Mouse (Mus musculus) megakaryocyte-erythroid progenitor cell, adult 5-6 weeks (primary cell): ENCODE measurements at regions not wholly inside any gene's neighbourhood (a gene's known extent, or its start where the extent isn't known, plus 50 kb on each side); places are given as distances from the start of the nearest gene placed in this dataset.

ENCODE experiments used
- ATAC-seq: replicated peaks from 2 replicates; pipeline ENCODE4 v1.8.0; 2016; ENCODE audit warnings: mild to moderate bottlenecking, inconsistent platforms; ENCODE audit not compliant: severe bottlenecking, poor library complexity, low FRiP score, low TSS enrichment

DNA sequence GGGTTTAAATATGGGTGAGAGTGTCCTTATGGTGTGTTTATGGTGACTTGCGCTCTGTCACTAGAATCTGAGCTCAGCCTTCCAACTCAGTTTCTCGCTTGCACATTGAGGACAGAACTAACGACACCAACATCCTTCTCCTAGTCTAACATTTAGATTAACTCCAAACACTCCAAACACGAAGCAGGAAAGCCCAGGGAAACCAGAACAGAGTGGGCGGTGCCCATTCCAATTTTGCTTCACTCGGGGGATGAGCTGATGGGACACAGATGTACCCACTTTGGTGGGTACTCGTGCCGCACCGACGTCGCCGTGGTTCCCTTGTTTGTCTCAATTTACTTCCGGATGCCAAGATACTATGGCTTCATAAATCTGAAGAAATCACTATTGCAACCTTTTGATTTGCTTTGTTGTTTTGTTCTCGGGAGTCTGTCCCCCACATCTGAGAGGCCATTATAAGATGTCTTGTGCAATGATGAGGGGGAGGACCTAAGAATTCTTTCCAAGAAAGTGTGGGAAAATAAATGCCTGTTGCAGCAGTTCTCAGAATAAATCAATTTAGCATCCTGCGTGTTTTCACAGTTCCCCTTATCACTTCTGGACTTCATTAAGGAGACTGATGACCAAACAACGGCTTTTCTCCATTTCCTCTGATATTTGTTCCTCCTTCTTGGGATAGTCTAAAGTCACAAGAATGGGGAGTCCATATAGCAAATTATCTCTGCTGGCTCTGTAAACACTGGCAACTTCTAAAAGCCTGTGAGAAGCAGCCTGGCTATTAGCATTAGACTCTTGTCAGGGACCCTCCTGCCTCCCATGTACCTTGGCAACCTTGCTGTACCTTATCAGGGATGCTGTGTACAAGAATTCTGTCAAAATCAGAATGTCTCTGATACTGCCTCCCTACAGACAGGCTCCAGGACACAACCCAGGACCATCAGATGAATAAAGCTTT lies 96.2 kb upstream of the Klf9 start:
- no peak for ATAC-seq

GRCm38 (mm10) chr19:23051456-23051855 lies 89.6 kb upstream of the Klf9 start:
- ATAC-seq: no peak

GRCm38 (mm10) chr19:23054440-23054839 lies 86.6 kb upstream of the Klf9 start:
- no peak for ATAC-seq

DNA sequence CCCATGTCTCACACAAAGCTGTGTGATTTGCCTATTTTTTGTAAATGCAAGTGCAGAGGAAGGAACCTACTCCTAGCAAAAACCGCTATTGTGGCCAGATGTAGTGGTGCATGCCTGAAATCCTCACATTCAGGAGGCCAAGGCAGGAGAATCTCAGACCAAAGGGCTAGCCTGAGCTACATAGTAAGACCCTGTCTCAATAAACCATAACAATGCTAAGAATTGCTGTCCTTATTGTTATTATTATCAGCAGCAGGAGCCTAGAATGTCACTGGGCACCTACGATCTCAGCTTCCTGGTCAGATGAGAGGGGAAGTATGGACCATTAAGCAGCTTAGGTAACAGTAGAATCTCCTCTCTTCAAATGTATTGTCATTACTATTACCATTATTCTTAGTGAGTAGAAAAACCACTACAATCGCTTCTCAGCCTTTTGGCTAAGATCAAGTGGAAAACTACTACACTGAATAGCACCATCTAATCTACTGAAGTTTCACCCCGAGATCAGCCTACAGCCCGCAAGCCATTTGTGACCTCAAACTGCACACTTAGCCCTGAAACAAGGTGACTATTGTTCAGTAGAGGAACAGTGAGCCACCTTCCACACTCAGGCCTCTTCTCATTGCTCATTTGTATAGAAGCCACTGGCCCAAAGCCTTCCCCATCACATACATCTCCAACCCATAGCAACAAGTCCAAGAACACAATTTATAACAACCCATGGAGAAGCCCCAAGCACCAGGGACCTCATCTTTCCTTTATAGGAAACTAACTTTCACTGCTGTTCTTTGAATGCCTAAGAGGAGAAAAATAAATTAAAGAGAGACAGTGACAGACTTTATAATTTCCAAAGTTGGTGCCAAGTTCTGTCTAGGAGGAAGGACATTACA lies 84.9 kb upstream of the Klf9 start:
- no peak for ATAC-seq

DNA sequence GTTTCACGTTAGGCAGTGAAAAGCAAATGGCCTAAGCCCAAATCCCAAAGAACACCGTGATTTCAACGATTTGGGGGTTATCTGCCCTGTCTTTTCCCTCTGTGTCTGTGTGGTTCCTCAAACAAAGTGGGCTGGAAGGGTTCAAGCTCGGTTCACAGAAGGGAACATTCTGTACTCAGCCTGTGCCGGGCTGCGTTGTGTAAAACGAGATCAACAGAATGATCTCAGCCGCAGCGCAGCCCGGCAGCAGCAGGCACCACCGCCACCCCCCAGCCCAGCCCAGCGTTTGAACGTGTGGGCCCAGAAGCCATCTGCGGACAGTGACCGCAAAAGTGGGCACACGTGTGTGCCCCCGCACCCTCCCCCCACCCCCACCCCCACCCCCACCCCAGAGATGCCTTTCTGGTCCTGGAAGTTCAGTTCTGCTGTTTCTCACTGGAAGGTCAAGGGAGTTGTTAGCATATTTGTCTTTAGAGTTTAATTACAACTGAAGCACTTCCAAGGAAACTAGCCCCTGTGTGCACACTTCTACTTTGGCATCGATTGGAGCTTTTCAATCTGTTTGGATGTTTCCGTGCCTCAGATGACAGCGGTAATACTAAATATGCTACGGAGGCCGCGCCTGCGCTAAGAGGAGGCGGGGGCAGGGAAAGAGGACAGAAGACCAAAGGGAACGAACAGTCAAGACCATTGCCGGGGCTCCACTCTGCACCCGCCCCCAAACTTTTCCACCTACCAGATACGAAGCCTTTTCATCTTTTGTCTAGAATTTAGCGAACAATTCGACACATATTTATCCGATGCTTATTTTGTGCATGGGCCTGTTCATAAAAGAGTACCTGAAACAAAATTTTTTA lies 83.9 kb upstream of the Klf9 start:
- ATAC-seq: 0 out of 2 replicates have a peak, but pooled peaks have one; percentile 14

GRCm38 (mm10) chr19:23057739-23058501 lies 83.1 kb upstream of the Klf9 start:
- ATAC-seq: no peak

DNA sequence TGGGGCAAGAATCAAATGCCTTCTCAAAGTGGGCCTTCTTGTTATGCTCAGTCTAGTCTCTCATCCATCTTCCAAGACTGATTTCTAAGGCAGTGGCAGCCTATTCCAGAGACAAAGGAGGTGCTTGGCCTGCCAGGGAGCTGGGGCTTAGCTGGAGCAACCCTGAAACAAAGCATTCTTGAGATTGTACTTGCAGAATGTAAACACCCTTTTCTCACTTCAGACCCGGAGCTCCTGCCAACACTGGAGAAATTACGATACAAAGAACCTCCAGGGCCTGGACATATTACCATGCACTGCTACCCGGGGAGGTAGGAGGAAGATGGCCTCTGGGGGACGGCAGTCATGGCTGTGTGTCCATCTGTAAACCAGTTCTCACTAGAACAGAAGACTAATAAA lies 82.5 kb upstream of the Klf9 start:
- no peak for ATAC-seq

GRCm38 (mm10) chr19:23061081-23061640 lies 79.9 kb upstream of the Klf9 start:
- ATAC-seq: no peak

DNA sequence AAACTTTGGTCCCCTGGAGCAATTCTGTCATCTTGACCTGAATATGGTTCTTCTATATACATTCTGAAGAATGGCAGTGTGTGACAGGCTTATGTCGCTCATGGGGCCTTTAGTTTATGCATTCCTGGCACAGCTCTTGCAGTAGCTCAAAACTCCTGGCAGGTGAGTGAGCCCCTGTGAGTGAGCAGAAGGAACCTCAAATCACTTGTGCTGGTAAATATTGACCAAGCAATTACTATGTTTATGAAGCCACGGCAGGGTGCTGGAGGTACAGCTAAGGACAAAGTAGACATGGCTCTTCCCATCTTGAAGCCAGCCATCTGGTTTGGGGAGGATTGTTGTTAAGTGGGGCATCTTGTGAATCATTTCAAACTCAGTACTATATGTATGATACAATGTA lies 79.1 kb upstream of the Klf9 start:
- ATAC-seq: no peak

GRCm38 (mm10) chr19:23062851-23063250 lies 78.2 kb upstream of the Klf9 start:
- no peak for ATAC-seq

- no peak for ATAC-seq
Observed at GRCm38 (mm10) chr19:23065548-23065947, 75.5 kb upstream of the Klf9 start.

- no peak for ATAC-seq
Observed at GRCm38 (mm10) chr19:23066726-23067125, 74.3 kb upstream of the Klf9 start.

GRCm38 (mm10) chr19:23068600-23068999 lies 72.4 kb upstream of the Klf9 start:
- no peak for ATAC-seq

DNA sequence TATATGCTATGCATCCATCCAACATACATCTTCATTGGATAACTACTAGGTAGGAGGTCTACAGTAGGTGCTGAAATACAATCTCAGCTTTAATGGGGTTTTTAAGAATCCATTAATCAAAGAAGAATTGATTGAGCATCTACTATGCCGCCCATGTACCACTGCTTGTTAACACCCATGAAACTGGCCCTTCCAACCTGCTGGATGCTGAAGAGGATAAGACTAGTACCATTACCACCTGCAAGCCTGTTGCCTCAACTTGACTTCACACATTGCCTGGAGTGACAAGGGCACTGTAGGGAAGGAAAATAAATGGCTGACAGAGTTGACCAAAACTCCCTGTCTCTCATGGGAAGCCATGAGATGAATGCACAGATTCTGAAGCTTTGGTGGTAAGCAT lies 71.4 kb upstream of the Klf9 start:
- no peak for ATAC-seq

DNA sequence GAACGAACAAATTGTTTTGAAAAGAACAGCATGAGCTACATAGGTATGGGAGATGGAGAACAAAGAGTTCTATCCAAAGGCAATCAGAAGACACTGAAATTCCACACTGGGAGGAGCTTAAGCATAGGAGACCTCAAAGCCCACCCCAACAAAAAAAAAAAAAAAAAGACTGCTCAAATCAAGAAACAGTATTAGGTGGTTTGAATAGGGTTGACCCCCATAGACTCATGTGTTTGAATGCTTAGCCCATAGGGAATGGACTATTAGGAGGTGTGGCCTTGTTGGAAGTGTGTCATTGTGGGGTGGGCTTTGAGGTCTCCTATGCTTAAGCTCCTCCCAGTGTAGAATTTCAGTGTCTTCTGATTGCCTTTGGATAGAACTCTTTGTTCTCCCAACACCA lies 70.0 kb upstream of the Klf9 start:
- ATAC-seq: no peak

DNA sequence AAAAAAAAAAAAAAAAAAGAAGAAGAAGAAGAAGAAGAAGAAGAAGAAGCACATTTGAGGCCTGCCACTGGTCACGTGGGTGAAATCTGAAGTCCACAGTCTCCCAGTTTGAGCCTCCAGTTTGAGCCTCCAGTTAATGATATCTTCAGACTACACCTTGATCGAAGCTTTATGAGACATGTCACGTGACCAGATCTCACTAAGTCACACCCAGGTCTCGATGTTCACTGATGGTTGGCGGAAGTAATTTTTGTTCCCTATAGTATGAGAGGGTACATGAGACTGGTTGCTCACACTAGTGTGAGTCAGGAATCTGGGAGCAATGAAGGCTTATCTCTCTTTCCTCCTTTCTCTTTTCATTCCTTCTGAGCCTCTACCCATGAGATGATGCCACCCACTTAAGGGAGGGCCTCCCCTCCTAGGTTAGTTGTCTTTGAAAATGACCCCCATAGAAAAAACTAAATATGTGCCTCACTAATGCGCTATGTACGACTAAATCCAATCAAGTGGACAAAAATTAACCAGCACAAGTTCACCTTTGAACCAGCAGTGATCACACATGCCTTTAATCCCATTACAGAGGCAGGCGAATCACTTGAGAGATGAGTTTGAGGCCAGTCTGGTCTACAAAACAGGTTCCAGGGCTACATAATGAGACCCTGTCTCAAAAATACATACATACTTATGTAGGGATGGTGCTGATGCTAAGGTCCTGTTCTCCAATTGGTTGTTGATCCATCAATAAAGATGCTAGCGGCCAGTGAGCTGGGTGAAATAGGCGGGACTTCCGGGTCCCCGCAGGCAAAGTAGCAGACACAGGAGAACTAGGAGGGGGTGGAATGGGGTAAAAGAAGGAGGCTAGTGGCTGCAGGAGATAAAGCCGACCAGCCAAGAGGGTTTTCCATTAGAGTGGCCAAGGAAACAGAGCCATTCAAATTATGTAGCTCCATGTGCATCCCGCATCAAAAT lies 66.1 kb upstream of the Klf9 start:
- no peak for ATAC-seq

DNA sequence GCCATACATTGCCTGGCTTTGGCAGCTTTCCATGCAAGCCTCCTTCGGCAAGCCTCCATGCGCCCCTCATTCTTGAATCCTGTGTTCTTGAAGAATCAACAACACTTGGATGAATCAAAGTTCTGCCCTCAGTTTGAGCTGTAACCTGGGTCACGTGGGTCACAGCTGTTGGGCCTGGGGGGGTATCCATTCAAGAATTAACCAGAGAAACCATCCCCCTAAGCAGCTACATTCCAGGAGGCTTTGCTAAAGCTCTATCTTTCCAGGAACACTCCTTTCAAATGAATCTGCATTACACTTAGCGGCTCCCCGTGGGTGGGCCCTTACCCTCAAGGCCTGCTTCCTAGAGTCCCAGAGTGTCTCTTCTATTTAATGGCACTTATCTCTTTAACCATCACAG lies 65.2 kb upstream of the Klf9 start:
- ATAC-seq: no peak
